Mouse (Mus musculus): ENCODE results near the gene Slc24a4.

- TF ChIP-seq POLR2A (IDR thresholded peaks at IDR 0.05; ENCODE audit: borderline replicate concordance, insufficient read depth, low read length) (no peak), CTCF (IDR thresholded peaks at IDR 0.05; ENCODE audit: borderline replicate concordance, insufficient read depth, low read depth, low read length) (no peak)
Measured at GRCm38 (mm10) chr12:102210801-102211200, 82.3 kb downstream of the Slc24a4 start.

Data from cerebellum, adult 2 months (tissue).